Mouse (Mus musculus): ENCODE results near the gene Sdcbp2.
"Not testable (repeated sequence)": the region's sequence is repeated elsewhere in the genome, so short reads cannot be mapped to it uniquely, and the experiment has no call there.

Sdcbp2 gene

DNA sequence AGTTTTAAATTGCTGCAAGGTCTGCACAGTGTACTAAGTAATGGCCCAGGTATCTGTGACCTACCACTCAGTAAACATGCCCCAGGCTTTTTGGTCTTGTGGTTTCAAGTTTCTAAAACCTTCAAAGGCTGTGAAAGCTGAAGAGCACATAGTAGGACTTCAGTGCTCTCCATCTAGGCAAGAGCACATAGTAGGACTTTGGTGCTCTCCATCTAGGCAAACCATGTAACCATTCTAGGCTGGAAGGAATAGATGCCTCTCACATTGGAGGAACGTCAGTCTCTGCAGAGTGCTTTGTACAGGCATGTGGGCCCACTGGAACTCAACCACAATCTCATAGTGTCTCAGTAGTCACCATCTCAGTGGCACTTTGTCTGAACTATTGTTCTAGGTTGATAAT is 8.4 kb upstream of the Sdcbp2 start:
- in situ Hi-C loops (cut with MboI; ENCODE audit: low pct_unique_long_range_greater_than_20kb in 1 of 2, low sequenced_read_pairs in 2 of 2, unreplicated experiment in 1 of 2) = no loop called here

DNA sequence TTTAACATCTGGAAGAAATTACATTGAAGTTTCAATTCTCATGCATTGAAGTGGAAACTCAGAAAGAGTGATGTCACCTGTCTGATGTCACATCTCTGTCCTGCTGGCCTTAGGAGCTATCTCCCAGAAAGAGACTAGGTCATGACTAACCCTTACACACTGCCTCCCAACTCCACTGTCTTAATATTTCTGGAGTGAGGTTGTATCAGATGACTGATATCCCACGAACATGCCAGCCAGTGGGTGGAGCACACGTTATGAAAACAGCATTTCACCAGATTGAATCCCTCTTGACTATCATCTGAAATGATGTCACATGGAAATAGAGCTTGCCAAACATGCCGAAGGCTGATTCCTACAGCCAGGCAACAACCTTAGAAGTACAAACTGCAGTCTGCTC is 7.4 kb upstream of the Sdcbp2 start:
- in situ Hi-C loops (cut with MboI; ENCODE audit: low pct_unique_long_range_greater_than_20kb in 1 of 2, low sequenced_read_pairs in 2 of 2, unreplicated experiment in 1 of 2) = no loop called here

DNA sequence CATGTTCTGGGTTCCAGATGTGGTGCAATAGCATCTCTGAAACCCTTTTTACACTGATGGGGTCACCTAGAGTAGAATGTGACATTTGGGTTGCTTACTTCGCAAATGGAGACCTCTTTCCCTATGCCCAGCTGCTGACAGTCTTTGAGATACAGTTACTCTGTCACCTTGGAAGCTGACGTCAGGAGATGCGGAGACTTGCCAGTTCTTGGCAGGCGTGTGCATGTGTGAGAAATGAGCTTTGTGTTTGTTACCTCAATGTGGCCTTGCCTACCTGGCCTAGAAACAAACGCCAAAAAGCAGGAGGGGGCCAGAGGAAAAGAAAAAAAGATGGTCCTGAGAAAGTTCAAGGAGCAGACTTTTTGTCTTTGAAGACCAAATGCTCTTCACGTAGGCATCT is 5.6 kb upstream of the Sdcbp2 start:
- in situ Hi-C loops (cut with MboI; ENCODE audit: low pct_unique_long_range_greater_than_20kb in 1 of 2, low sequenced_read_pairs in 2 of 2, unreplicated experiment in 1 of 2) = no loop called here

DNA sequence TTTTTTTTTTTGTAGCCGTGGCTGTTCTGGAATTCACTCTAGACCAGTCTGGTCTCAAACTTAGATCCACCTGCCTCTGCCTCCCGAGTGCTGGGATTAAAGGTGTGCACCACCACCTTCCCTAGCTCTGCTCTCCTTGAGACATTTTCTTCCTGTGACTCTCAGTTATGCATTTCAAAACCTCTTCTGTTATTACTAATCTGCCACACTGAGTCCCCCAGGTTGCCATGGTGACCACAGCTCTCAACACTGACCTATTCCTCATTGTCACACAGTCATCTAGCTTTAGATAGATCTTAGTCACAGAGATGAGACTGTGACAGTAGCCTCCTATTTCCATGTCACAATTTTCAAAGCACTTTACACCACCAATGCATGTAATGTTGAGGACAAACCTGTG is 3.0 kb upstream of the Sdcbp2 start:
- in situ Hi-C loops (cut with MboI; ENCODE audit: low pct_unique_long_range_greater_than_20kb in 1 of 2, low sequenced_read_pairs in 2 of 2, unreplicated experiment in 1 of 2) = no loop called here

DNA sequence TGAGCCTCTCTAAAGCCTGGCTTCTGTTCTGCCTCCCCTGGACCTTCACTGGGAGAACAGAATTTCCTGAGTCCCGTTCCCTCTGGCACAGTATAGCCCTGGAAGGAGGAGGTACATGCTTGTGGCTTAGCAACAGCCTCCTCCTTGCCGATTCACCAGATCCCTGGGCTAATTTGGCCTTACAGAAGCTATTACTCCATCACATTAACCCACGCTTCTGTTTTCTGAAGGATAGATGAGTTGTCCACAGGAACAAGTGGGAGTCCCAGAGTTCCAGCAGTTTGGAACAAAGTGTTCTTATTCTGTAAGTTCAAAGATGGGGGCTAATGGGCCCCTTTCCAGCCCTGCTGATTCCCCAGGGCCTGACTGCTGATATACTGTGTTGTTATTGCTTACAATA is 1.2 kb downstream of the Sdcbp2 start:
- in situ Hi-C loops (cut with MboI; ENCODE audit: low pct_unique_long_range_greater_than_20kb in 1 of 2, low sequenced_read_pairs in 2 of 2, unreplicated experiment in 1 of 2) = no loop called here

DNA sequence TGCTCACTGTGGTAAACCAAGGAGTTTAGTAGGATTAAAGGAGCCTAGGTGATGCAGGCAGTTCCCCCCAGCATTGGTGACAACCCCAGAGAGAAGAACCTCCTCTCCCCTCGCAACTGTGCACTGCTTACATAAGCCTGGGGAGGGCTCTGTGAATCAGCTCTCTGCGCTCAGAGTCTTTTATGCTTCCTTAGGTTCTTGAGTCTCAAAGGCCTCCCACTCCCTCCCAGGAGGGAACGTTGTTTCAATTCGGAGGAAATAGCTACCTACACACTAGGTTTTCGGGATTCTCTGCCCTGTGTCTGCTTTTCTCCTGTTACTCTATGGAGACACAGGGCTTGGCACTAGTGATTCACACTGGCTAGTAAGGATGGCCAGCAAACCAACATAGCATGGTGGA is 2.2 kb downstream of the Sdcbp2 start:
- in situ Hi-C loops (cut with MboI; ENCODE audit: low pct_unique_long_range_greater_than_20kb in 1 of 2, low sequenced_read_pairs in 2 of 2, unreplicated experiment in 1 of 2) = no loop called here

DNA sequence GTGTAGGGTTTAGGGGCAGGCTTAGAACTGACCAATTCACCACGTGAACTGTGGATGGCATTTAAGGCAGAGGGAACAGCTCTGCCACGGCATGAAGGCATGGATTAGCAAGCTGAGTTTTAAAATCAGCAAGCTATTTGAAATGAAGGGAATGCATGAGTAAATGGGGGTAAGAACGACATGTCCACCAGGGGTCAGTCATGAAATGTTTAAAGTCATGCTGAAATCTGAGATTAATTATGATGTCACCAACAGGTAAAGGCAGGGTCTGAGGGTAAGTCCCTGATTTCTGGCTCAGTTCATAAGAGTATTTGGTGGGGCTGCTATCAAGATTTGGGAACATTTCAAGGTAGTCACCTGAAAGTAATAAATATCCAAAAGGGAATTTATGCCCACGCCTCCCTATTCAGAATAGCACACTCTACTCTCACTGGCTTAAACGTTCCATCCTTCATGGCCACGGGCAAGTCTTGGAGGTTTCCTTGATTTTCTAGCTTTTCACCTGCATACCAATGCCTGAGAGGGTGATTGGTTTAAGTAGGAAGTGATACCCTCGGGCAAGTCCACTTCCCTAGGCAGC is 2.8 kb downstream of the Sdcbp2 start:
- in situ Hi-C loops (cut with MboI; ENCODE audit: low pct_unique_long_range_greater_than_20kb in 1 of 2, low sequenced_read_pairs in 2 of 2, unreplicated experiment in 1 of 2) = no loop called here

DNA sequence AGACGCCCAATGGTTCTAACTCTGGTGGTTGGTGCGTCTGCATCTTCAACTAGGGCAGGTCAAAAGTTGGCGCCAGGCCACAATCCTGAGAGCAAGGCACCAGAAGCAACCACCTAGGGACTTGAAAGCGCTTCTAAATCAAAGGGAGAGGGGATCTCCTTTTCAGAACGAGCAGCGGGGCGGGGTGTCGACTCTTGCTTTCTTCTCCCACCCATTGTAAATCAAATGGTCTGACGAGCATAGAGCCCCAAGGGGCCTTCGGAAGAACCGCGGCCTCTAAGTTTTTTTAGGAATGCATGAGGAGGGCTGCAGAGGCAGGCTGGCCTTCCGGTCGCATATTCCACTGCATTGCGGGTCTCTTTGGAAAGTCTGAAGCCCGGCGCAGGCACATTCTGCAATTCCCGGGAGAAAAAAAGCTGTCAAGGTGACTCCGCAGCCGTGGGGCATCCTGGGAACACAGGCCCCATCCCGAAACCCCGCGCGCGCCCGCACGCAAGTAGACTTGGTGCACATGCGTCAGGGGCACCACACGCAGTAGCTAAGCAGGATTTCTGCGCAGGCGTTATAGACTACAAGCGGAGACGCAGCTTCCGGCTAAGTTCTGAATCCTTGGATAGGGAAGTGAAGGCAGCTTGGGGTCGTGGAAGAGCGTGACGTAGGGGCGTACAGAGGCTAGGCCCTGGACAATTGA is 3.4 kb downstream of the Sdcbp2 start:
- in situ Hi-C loops (cut with MboI; ENCODE audit: low pct_unique_long_range_greater_than_20kb in 1 of 2, low sequenced_read_pairs in 2 of 2, unreplicated experiment in 1 of 2) = no loop called here

DNA sequence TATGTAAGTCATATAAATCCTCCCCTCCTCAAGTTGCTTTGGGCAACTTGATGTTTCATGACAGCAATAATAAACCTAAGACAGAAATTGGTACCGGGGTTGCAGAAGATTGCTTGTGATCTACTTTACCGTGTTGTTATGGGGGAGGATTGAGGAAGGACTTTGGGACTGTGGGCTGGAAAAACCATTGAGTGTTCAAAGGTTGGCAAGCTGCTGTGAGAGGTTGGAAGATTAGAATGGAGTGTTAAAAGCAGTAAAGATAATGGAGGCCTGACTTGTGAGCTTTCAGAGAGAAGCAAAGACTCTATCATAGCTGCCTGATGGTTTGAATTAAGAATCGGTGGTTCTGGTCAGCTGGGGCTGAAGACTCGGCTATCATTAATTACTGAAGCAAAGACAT is 6.8 kb downstream of the Sdcbp2 start:
- in situ Hi-C loops (cut with MboI; ENCODE audit: low pct_unique_long_range_greater_than_20kb in 1 of 2, low sequenced_read_pairs in 2 of 2, unreplicated experiment in 1 of 2) = no loop called here

DNA sequence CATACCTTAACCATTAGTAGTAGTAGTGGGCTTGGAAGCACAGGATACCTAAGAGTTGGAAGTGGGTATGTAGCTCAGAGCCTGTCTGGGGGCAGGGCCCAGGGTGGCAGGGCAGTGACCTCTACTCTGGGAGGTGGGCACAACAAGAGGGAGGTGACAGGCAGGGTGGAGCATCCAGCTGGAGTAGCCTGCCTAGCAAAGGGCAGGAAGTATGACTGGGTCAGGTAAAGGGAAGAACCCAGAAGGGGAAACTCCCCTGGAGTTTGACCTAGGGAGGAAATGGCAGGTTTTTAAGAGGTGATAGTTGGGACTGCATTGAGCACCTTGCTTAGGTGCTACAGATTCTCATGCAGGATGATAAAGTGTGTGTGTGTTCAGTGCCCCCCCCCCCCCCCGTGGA is 8.5 kb downstream of the Sdcbp2 start:
- in situ Hi-C loops (cut with MboI; ENCODE audit: low pct_unique_long_range_greater_than_20kb in 1 of 2, low sequenced_read_pairs in 2 of 2, unreplicated experiment in 1 of 2) = no loop called here

DNA sequence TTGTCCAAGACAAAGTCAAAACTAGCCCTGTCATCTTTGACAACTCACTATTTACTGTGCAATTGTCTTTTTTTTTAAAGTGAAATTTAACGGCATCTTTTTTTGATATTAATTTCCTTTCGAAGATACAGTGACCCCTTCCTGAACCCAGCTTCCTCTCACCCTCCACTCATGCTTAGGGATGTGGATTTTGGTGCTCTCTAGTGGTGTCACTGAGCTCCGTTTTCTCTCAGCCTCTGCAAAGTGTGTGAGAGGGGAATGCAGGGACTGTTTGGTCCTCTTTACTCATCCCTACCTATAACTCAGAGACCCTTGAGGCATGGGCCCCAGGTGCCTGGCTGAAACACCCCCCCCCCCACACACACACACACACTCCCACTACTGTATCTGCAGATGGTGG is 13.5 kb downstream of the Sdcbp2 start:
- in situ Hi-C loops (cut with MboI; ENCODE audit: low pct_unique_long_range_greater_than_20kb in 1 of 2, low sequenced_read_pairs in 2 of 2, unreplicated experiment in 1 of 2) = no loop called here

DNA sequence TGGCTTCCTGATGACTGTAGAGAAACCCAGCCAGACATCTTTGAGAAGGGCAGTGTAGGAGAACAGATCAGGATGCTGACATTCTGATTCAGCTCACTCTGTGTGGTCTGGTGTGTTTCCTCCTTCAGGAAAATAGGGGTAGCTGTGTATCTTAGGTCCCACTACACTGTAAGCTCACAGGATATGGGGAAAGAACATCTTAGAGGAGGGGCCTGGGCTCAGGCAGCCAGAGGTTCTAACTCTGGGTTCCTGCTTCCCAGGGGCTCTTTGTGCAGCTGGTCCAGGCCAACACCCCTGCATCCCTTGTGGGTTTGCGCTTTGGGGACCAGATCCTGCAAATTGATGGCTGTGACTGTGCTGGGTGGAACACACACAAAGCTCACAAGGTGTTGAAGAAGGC is 14.4 kb downstream of the Sdcbp2 start:
- in situ Hi-C loops (cut with MboI; ENCODE audit: low pct_unique_long_range_greater_than_20kb in 1 of 2, low sequenced_read_pairs in 2 of 2, unreplicated experiment in 1 of 2) = no loop called here

DNA sequence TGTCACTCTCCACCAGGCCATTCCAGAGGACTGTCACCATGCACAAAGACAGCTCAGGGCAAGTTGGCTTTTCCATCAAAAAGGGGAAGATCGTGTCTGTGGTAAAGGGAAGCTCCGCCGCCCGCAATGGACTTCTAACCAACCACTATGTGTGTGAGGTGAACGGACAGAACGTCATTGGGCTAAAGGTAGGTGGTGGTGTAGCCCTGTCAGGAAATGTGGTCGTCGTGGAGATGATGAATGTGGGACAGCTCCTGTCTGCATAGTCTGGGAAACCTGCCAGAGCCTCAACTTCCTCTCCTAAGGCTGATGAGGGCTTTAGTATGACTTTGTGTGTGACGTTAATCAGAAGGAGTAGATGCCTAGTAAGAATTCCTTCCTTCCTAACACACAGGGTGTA is 14.9 kb downstream of the Sdcbp2 start:
- in situ Hi-C loops (cut with MboI; ENCODE audit: low pct_unique_long_range_greater_than_20kb in 1 of 2, low sequenced_read_pairs in 2 of 2, unreplicated experiment in 1 of 2) = no loop called here

DNA sequence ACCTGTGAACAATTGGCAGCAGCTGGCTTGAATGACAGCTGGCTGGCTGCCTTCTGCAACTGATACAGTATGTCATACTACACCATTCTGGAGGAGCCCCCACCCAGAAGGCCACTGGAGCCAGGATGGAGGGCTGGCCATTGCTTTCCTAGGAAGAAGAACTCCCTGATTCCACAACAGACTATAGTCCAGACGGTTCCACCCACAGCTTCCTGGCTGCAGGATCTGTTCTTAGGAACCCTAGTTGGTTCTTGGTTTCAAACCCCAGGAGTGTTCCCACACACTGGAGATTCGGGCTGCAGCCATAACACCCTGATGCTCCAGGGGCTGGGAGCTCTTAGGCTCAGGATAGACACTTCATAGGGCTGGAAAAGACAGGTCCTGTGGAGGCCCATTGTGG is 25.6 kb downstream of the Sdcbp2 start:
- in situ Hi-C loops (cut with MboI; ENCODE audit: low pct_unique_long_range_greater_than_20kb in 1 of 2, low sequenced_read_pairs in 2 of 2, unreplicated experiment in 1 of 2) = no loop called here

DNA sequence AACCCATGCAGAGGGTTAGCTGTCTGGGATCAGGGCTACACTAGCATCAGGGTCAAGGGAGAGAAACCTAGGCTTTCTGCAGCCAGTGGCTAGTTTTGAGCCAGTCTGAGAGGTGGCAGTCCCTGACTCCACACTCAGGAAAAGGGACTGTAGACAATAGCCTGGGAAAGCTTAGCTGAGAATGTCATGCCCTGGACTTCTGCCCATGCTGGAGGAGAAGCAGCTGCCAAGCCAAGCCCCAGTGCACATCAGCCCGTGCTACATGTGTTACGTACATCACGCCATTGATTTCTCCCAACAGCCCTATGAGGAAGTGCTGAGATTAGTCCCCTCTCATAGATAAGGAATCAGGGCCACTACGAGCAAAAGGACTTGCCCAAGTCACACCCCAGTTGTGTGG is 29.7 kb downstream of the Sdcbp2 start:
- in situ Hi-C loops (cut with MboI; ENCODE audit: low pct_unique_long_range_greater_than_20kb in 1 of 2, low sequenced_read_pairs in 2 of 2, unreplicated experiment in 1 of 2) = no loop called here

DNA sequence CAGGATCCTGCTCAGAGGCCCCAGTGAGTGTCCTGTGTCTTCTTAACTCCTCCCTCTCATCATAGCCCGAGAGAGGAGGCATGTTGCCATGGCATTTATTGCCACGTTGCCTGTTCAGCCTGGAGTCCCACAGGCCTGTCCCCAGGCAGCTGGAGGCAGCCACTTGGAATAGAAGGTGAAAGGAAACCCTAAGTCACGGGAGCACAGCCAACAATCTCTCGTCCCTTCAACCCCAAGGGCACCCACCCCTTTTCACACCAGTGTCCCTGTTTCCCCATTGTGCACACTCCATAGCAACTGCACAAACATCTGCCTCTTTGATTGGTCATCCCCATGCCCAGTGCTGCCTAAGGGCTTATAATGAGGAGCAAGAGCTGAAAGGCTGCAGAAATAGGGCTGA is 31.2 kb downstream of the Sdcbp2 start:
- in situ Hi-C loops (cut with MboI; ENCODE audit: low pct_unique_long_range_greater_than_20kb in 1 of 2, low sequenced_read_pairs in 2 of 2, unreplicated experiment in 1 of 2) = no loop called here

DNA sequence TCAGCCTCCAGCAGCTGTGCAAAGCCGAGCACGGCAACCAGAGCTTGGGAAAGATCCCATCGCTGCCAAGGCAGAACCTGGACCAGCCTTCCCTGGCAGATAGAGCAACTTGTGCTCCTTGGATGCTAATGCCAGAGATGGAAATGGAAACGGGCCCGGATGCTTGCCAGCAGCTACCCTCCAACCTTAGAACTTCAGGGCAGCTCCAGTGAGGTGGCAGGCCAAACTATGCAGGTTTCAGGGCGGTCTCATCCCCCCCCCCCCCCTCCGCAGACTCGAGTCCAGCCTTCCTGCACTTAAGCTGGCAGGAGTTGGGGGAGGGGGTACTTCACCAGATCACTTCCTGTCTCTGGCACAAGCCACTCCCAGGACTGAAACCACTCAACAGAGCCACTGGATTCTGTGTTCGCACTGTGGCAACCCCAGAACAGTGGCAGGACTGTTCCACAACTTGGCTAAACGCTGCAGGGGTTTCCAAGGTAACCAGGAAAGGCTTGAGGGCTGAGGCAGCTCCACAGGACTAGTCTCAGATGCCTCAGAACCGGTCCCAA is 33.1 kb downstream of the Sdcbp2 start:
- in situ Hi-C loops (cut with MboI; ENCODE audit: low pct_unique_long_range_greater_than_20kb in 1 of 2, low sequenced_read_pairs in 2 of 2, unreplicated experiment in 1 of 2) = no loop called here

DNA sequence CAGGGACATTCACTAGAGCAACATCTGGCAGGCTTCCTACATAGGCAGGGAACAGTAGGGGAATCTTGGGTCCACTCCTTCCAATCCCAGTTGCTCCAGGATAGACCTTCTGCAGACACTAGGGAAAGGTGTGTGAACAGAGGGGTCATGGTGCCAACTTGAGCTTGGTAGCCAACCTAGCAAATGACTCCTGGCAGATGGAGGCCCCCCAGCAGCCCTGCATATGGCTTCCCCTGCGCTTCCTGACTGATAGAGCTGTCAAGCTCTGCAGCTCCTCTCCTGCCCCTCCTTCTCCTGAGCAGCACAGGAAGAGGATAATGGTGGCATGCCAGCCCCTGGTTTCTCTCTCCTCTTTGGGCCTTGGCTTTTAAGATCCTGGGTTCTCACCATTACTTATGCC is 36.0 kb downstream of the Sdcbp2 start:
- in situ Hi-C loops (cut with MboI; ENCODE audit: low pct_unique_long_range_greater_than_20kb in 1 of 2, low sequenced_read_pairs in 2 of 2, unreplicated experiment in 1 of 2) = no loop called here

DNA sequence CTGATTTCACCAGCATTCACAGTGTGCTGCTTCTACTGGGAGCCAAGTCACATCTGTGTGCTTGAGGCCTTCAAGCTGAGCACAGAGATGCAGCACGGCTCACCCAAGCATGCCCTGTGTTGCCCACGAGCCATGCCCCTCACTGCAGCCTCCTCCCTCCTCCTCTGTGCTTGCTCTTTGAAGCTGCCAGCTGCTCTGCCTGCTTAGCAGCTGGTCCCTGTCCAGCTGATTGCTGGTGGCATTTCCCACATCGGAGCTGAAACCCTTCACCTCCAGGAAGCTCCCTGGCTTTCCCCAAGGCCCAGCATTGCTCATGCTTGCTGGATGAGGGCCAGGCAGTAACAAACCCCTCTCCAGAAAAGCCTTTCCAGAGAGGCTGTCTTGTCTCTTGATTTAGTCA is 37.6 kb downstream of the Sdcbp2 start:
- in situ Hi-C loops (cut with MboI; ENCODE audit: low pct_unique_long_range_greater_than_20kb in 1 of 2, low sequenced_read_pairs in 2 of 2, unreplicated experiment in 1 of 2) = no loop called here

DNA sequence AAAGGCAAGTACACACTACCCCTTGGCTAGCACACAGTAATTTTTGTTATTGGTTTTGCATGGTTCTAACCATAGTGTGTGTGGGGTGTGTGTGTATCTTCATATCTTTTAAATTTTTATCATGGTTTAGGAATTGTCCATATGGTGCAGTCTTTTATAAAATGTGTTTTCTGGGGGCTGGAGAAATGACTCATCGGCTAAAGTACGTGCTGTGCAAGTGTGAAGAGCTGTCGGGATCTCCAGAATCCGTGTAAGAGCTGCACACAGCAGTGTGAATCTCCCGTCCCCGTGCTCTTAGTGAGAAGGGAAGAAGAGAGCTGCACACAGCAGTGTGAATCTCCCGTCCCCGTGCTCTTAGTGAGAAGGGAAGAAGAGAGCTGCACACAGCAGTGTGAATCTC is 43.4 kb downstream of the Sdcbp2 start:
- in situ Hi-C loops (cut with MboI; ENCODE audit: low pct_unique_long_range_greater_than_20kb in 1 of 2, low sequenced_read_pairs in 2 of 2, unreplicated experiment in 1 of 2) = not testable (repeated sequence)

All from mouse embryonic stem cell (cell line).